Mouse (Mus musculus): ENCODE results near the gene Mdm2.

DNA sequence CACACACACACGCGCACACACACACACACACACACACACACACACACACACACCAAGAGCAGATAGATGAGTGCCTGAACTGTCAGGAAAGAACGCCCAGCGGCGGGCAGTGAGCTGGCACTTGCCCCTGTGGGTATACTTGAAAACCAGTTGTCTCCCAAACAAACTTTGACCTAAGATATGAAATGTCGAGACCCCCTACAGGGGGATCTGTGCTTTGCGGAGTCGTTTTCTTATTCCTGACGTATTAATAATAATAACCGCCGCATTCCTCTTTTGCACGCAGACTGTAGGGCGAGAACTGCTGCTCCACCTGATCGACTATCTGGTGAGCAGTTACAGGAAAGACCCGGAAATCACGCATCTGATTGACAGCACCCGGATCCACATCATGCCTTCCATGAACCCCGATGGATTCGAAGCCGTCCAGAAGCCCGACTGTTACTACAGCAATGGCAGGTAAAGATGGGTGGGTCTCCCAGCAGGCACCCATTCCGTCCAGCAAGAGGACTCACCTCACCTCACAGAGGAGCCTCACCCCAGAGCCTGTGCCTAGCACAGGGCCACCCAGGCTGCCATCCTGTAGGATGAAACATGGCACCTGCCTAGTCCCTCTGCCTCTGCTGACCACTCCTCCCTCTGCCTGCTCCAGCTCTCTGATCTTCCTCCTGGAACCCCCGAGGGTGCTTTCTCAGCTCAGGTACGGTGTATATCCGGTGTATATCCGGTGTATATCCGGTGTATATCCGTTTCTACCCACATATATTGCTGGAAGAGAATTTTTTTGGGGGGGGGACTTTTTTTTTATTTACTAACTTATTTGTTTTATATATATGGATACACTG lies 42.7 kb downstream of the Mdm2 start:
- TF ChIP-seq POLR2A (IDR thresholded peaks at IDR 0.05; ENCODE audit: borderline replicate concordance, control insufficient read depth, low read depth, low read length) (no peak), CTCF (IDR thresholded peaks at IDR 0.05; ENCODE audit: control insufficient read depth, insufficient read depth, low read length) (no peak)
